Mouse (Mus musculus) adipose tissue, adult 10 weeks (tissue): ENCODE results near the gene Samd14. TPM values are rescaled to one million over a fixed set of nuclear protein-coding genes. Genes with fewer than 3 reads are reported as not detected.

ENCODE experiments used
- polyA plus RNA-seq: library from polyadenylated mRNA; stranded (reverse); fragments of 350-450 nt; fragmentation: Illumina TruSeq; extraction: RNeasy Lipid Tissue Mini Kit (QIAGEN cat#74804); gene quantifications from one replicate; pipeline ENCODE4 v1.2.3, GENCODE M21; 2014; ENCODE audit warnings: low read depth, low replicate concordance

Samd14 gene
- 4.3 TPM for polyA plus RNA-seq

GRCm38 (mm10) chr11:95009629-95010014 is at the start of gene Samd14:
TSS of gene Samd14 (plus strand) at chr11:95009879.

DNA sequence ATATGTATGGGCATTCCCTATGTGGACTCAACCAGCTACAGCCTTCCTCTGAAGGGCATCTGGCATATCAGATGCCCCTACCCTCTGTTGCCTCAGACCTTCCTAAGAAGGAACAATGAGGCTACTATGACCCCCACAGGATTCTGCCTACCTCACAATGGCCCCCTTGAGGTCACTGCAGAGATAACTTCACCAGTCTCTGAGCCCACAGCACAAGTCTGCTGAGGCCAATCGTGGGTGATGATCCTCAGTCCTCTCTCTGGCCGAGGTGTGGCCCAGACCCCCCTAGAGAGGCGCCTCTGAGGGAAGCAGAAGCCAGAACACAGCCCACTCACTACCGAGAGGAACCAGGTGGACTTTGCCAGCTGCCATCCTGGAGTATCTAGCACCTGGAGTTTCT is 42.3 kb upstream of the Samd14 start, which contains the start of gene Hils1:
Gene Hils1, plus strand, starts transcription at position 175 of the 400 bp plus-strand sequence.

DNA sequence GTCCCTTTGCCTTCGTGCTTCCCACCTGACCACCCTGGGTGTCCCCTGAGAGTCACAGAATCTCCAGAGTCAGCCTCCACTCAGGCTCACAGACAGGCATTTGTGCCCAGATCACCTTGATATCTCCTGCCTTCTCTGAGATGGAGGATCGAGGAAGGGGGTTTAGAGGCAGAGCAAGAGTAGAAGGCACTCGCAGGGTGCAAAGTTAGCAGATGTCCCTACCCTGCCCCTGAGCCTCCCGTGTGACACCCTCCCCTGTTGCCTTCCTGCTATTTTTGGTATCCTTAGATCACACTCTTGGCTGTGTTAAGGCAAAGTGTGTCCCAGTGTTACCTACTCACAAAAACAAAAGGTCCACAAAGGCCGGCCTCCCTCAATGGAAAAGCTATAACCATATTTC is 33.5 kb upstream of the Samd14 start, which contains the start of gene Sgca:
Gene Sgca, minus strand, starts transcription at position 129 of the 400 bp plus-strand sequence.

GRCm38 (mm10) chr11:94990749-94991577 is 18.7 kb upstream of the Samd14 start, which contains the start of gene Ppp1r9b:
TSS of gene Ppp1r9b (plus strand) at chr11:94991035.

GRCm38 (mm10) chr11:95041139-95041609 is 31.5 kb downstream of the Samd14 start, which contains the start of gene Pdk2:
TSS of gene Pdk2 (minus strand) at chr11:95041354.

Other genes with a start within 250 kb of the Samd14 start
- not detected for gene Tmem92, start 227.2 kb upstream of the Samd14 start, polyA plus RNA-seq
- 183 TPM for gene Col1a1, start 73.7 kb upstream of the Samd14 start, polyA plus RNA-seq
- gene Hils1, start 42.3 kb upstream of the Samd14 start, polyA plus RNA-seq, result 14.7 TPM
- 1.7 TPM for gene Sgca, start 33.6 kb upstream of the Samd14 start, polyA plus RNA-seq
- gene Ppp1r9b, start 18.8 kb upstream of the Samd14 start, polyA plus RNA-seq, result 66.1 TPM
- 124 TPM for gene Pdk2, start 31.5 kb downstream of the Samd14 start, polyA plus RNA-seq
- 25.1 TPM for gene Itga3, start 66.9 kb downstream of the Samd14 start, polyA plus RNA-seq
- 0.37 TPM for gene Dlx3, start 110.2 kb downstream of the Samd14 start, polyA plus RNA-seq
- gene Dlx4, start 136.4 kb downstream of the Samd14 start, polyA plus RNA-seq, result 0.15 TPM